Mouse (Mus musculus) neural tube, embryonic 13.5 days (tissue): ENCODE data around the gene Creb5. TPM values are rescaled to one million over a fixed set of nuclear protein-coding genes. Genes with fewer than 3 reads are reported as not detected.

Experiments used
- ATAC-seq: fragments of 200-750 bp; cut with Nextera tagmentation; 2 replicates; pipeline ENCODE4 v1.8.0; 2017; ENCODE audit warnings: low read depth, mild to moderate bottlenecking, moderate TSS enrichment, moderate library complexity
- H3K27ac ChIP-seq: fragments of 300-500 bp; sonication (generic); replicated peaks from 2 replicates; pipeline ENCODE4 v1.5.1; 2015; ENCODE audit warnings: moderate library complexity, mild to moderate bottlenecking, inconsistent platforms
- H3K27me3 ChIP-seq: fragments of 300-500 bp; sonication (generic); 2 replicates; pipeline ENCODE4 v1.6.1; 2015; ENCODE audit warnings: mild to moderate bottlenecking, inconsistent platforms
- H3K36me3 ChIP-seq: fragments of 300-500 bp; sonication (generic); 2 replicates; pipeline ENCODE4 v1.6.1; 2015; ENCODE audit warnings: mild to moderate bottlenecking, inconsistent platforms
- H3K4me1 ChIP-seq: fragments of 300-500 bp; sonication (generic); replicated peaks from 2 replicates; pipeline ENCODE4 v1.6.1; 2015; ENCODE audit warnings: inconsistent platforms
- H3K4me2 ChIP-seq: fragments of 300-500 bp; sonication (generic); 2 replicates; pipeline ENCODE4 v1.6.1; 2015; ENCODE audit warnings: inconsistent platforms, mild to moderate bottlenecking, moderate library complexity
- H3K4me3 ChIP-seq: fragments of 300-500 bp; sonication (generic); 2 replicates; pipeline ENCODE4 v1.5.1; 2015; ENCODE audit warnings: mild to moderate bottlenecking, inconsistent platforms
- H3K9ac ChIP-seq: fragments of 300-500 bp; sonication (generic); 2 replicates; pipeline ENCODE4 v1.6.1; 2015; ENCODE audit warnings: moderate library complexity, mild to moderate bottlenecking, inconsistent platforms
- H3K9me3 ChIP-seq: fragments of 300-500 bp; sonication (generic); 2 replicates; pipeline ENCODE4 v1.6.1; 2016; ENCODE audit warnings: inconsistent platforms
- WGBS: fragments of 180-500 bp; shearing (Covaris S2); methylation state at CpG from one replicate; pipeline ENCODE4 v1.1.7; 2015; 5-methylcytosine and 5-hydroxymethylcytosine counted together
- polyA plus RNA-seq: library from polyadenylated mRNA; unstranded; fragments of >200 nt; fragmentation: Nextera tagmentation; extraction: Ambion mirVana; gene quantifications from 2 replicates; pipeline ENCODE4 v1.2.1, GENCODE M21; 2015

Creb5 gene
- polyA plus RNA-seq, 1 experiment from 2014 or later, result 11.9 TPM

DNA sequence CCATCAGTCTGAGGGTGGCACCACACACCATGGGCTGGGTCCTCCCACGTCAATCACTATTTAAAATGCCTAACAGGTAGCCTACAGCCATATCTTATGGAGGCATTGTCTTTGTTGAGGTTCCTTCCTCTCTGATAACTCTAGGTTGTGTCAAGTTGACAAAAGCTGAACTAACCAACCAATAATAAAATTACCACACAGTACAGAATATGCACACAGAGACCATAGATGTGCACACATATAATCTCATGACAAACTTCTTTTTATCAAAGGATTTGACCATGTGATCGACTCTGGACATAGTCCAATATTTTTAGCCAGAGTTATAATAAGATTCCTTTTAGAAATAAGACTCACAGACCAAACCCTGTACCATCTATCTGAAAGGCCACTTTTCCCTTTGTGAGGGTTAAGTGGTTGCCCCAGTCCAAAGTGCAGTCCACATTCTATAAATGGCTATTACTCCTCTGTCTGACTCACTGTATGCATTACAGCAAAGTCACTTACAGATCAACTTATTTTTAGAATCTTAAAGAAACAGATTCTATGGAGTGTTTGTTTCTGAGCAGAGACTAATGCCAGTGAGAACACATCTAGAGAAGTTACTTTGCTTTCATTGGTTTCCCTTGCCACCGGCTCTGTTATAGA is 221.9 kb downstream of the Creb5 start:
- Histone ChIP-seq H3K4me2 (no peak overlapping the region), H3K27ac (no peak overlapping the region), H3K4me3 (no peak overlapping the region), H3K4me1 (no peaks in the 10 kb centered on the region), H3K9me3 (no peaks in the 10 kb centered on the region), H3K36me3 (no peaks in the 10 kb centered on the region), H3K27me3 (no peaks in the 10 kb centered on the region), H3K9ac (no peak overlapping the region)
- 86% methylated on average over 3 of the region's 3 CpGs for WGBS
- ATAC-seq, result no peak

DNA sequence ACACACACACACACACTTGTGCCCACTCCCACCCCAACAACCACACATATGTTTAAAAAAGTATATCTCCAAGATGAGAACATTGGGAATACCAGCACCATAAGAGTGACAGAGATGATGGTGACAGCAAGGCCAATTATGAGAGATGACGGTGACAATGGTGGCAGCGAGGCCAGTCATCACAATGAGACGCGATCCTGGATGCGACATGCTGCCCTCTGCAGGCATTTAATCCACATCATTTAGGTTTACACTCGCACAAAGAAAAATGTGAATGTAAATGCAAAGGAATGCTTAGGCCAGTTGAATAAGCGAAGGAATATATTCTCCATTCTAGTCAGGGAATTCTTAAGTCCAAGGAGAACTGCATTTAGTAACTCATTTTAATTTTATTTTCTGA is 222.9 kb downstream of the Creb5 start:
- Histone ChIP-seq H3K4me3 (no peak overlapping the region), H3K4me2 (no peak overlapping the region), H3K27me3 (no peaks in the 10 kb centered on the region), H3K36me3 (no peaks in the 10 kb centered on the region), H3K4me1 (no peaks in the 10 kb centered on the region), H3K9me3 (no peaks in the 10 kb centered on the region), H3K27ac (no peak overlapping the region), H3K9ac (no peak overlapping the region)
- 52% methylated on average over 7 of the region's 7 CpGs for WGBS
- ATAC-seq, result no peak

- Histone ChIP-seq H3K36me3 (no peaks in the 10 kb centered on the region), H3K9ac (no peak overlapping the region), H3K27me3 (no peaks in the 10 kb centered on the region), H3K4me1 (peaks cover 4% of the 10 kb centered on the region), H3K9me3 (no peaks in the 10 kb centered on the region), H3K27ac (no peak overlapping the region), H3K4me2 (no peak overlapping the region), H3K4me3 (no peak overlapping the region)
- 86% methylated on average over 8 of the region's 8 CpGs for WGBS
- no peak for ATAC-seq
These were observed 225.2 kb downstream of the Creb5 start for GRCm38 (mm10) chr6:53512226-53512625.

GRCm38 (mm10) chr6:53513380-53513779 is 226.3 kb downstream of the Creb5 start:
- Histone ChIP-seq H3K36me3 (no peaks in the 10 kb centered on the region), H3K4me1 (peaks cover 12% of the 10 kb centered on the region), H3K4me2 (no peak overlapping the region), H3K4me3 (no peak overlapping the region), H3K27me3 (no peaks in the 10 kb centered on the region), H3K9ac (no peak overlapping the region), H3K9me3 (no peaks in the 10 kb centered on the region), H3K27ac (no peak overlapping the region)
- no peak for ATAC-seq
- 84% methylated on average over 2 of the region's 2 CpGs for WGBS

GRCm38 (mm10) chr6:53514862-53515261 is 227.8 kb downstream of the Creb5 start:
- 45% methylated on average over 1 of the region's 1 CpGs for WGBS

GRCm38 (mm10) chr6:53515611-53516010 is 228.5 kb downstream of the Creb5 start:
- H3K4me1 ChIP-seq, result peaks cover 12% of the 10 kb centered on the region
- ATAC-seq, result no peak
- no peaks in the 10 kb centered on the region for H3K9me3 ChIP-seq
- WGBS, result 84% methylated on average over 4 of the region's 4 CpGs
- no peak overlapping the region for H3K4me3 ChIP-seq
- no peaks in the 10 kb centered on the region for H3K27me3 ChIP-seq
- H3K9ac ChIP-seq, result no peak overlapping the region
- H3K4me2 ChIP-seq, result no peak overlapping the region
- no peak overlapping the region for H3K27ac ChIP-seq
- H3K36me3 ChIP-seq, result no peaks in the 10 kb centered on the region

More at GRCm38 (mm10) chr6:53514862-53515261, 227.8 kb downstream of the Creb5 start:
- no peak for ATAC-seq
- no peak overlapping the region for H3K9ac ChIP-seq
- H3K36me3 ChIP-seq, result no peaks in the 10 kb centered on the region
- H3K4me2 ChIP-seq, result no peak overlapping the region
- H3K4me3 ChIP-seq, result no peak overlapping the region
- H3K27me3 ChIP-seq, result no peaks in the 10 kb centered on the region
- no peaks in the 10 kb centered on the region for H3K9me3 ChIP-seq
- H3K4me1 ChIP-seq, result peaks cover 12% of the 10 kb centered on the region
- H3K27ac ChIP-seq, result no peak overlapping the region

- H3K9ac ChIP-seq, result no peak overlapping the region
- ATAC-seq, result no peak
- peaks cover 12% of the 10 kb centered on the region for H3K4me1 ChIP-seq
- H3K4me2 ChIP-seq, result no peak overlapping the region
- H3K9me3 ChIP-seq, result no peaks in the 10 kb centered on the region
- 39% methylated on average over 5 of the region's 5 CpGs for WGBS
- H3K4me3 ChIP-seq, result no peak overlapping the region
- no peaks in the 10 kb centered on the region for H3K36me3 ChIP-seq
- no peak overlapping the region; the same call in 1 of the 2 replicates for H3K27ac ChIP-seq
- no peaks in the 10 kb centered on the region for H3K27me3 ChIP-seq
These were observed 230.4 kb downstream of the Creb5 start for GRCm38 (mm10) chr6:53517371-53517945.

- H3K9ac ChIP-seq, result no peak overlapping the region
- no peaks in the 10 kb centered on the region for H3K27me3 ChIP-seq
- H3K27ac ChIP-seq, result no peak overlapping the region
- no peaks in the 10 kb centered on the region for H3K9me3 ChIP-seq
- no peaks in the 10 kb centered on the region for H3K4me1 ChIP-seq
- H3K4me2 ChIP-seq, result no peak overlapping the region
- no peak for ATAC-seq
- WGBS, result 93% methylated on average over 13 of the region's 13 CpGs
- no peak overlapping the region for H3K4me3 ChIP-seq
- H3K36me3 ChIP-seq, result no peaks in the 10 kb centered on the region
These were observed 236.8 kb downstream of the Creb5 start for GRCm38 (mm10) chr6:53523743-53524497.

GRCm38 (mm10) chr6:53526460-53526859 is 239.4 kb downstream of the Creb5 start:
- 88% methylated on average over 1 of the region's 1 CpGs for WGBS
- Histone ChIP-seq H3K27me3 (no peaks in the 10 kb centered on the region), H3K27ac (no peak overlapping the region), H3K4me1 (no peaks in the 10 kb centered on the region), H3K9ac (no peak overlapping the region), H3K4me3 (no peak overlapping the region), H3K4me2 (no peak overlapping the region), H3K36me3 (no peaks in the 10 kb centered on the region), H3K9me3 (no peaks in the 10 kb centered on the region)
- no peak for ATAC-seq

DNA sequence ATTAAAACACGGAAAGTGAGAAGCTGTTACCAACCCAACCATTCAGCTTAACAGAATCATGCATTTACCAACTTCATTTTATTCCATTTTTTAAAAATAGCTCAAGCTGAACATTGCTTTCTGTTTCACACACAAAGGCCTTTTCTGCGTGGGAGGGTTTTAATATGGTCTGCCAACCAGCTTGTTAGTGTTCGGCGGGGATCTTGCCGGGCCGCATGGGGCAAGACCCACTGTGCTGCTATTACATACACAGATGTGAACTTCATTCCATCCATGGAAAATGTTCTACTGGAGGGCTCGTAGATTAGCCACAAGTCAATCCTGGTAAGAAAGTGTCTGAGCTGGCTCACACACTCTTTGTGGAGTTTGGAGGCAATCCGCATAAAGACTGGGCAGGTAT is 243.7 kb downstream of the Creb5 start:
- H3K36me3 ChIP-seq, result no peaks in the 10 kb centered on the region
- no peaks in the 10 kb centered on the region for H3K4me1 ChIP-seq
- WGBS, result 87% methylated on average over 8 of the region's 8 CpGs
- no peak for ATAC-seq
- H3K27ac ChIP-seq, result no peak overlapping the region
- H3K9ac ChIP-seq, result no peak overlapping the region
- no peak overlapping the region for H3K4me3 ChIP-seq
- no peaks in the 10 kb centered on the region for H3K27me3 ChIP-seq
- no peak overlapping the region for H3K4me2 ChIP-seq
- no peaks in the 10 kb centered on the region for H3K9me3 ChIP-seq

GRCm38 (mm10) chr6:53531461-53531860 is 244.4 kb downstream of the Creb5 start:
- H3K4me1 ChIP-seq, result no peaks in the 10 kb centered on the region
- no peaks in the 10 kb centered on the region for H3K27me3 ChIP-seq
- H3K4me2 ChIP-seq, result no peak overlapping the region
- no peak for ATAC-seq
- no peak overlapping the region for H3K27ac ChIP-seq
- no peaks in the 10 kb centered on the region for H3K36me3 ChIP-seq
- H3K4me3 ChIP-seq, result no peak overlapping the region
- H3K9ac ChIP-seq, result no peak overlapping the region
- 87% methylated on average over 4 of the region's 4 CpGs for WGBS
- H3K9me3 ChIP-seq, result no peaks in the 10 kb centered on the region

GRCm38 (mm10) chr6:53537530-53537929 is 250.5 kb downstream of the Creb5 start:
- WGBS, result 92% methylated on average over 4 of the region's 4 CpGs

More at GRCm38 (mm10) chr6:53537530-53537929, 250.5 kb downstream of the Creb5 start:
- H3K27me3 ChIP-seq, result no peaks in the 10 kb centered on the region
- no peaks in the 10 kb centered on the region for H3K4me1 ChIP-seq
- H3K36me3 ChIP-seq, result no peaks in the 10 kb centered on the region
- no peak overlapping the region for H3K9ac ChIP-seq
- H3K4me2 ChIP-seq, result no peak overlapping the region
- no peak for ATAC-seq
- no peak overlapping the region for H3K27ac ChIP-seq
- H3K9me3 ChIP-seq, result no peaks in the 10 kb centered on the region
- H3K4me3 ChIP-seq, result no peak overlapping the region
